Mouse (Mus musculus) layer of hippocampus, postnatal 25 days (tissue): ENCODE results near the gene Prrc2a. TPM values are rescaled to one million over a fixed set of nuclear protein-coding genes. Genes with fewer than 3 reads are reported as not detected.
"Not testable (repeated sequence)": the region's sequence is repeated elsewhere in the genome, so short reads cannot be mapped to it uniquely, and the experiment has no call there.

Experiments
- DNase-seq, 2 experiments: peaks; one replicate each; pipeline ENCODE4 v3.0.0; 2022; ENCODE audit warnings: mixed read lengths in 2 of 2, low spot score in 1 of 2; ENCODE audit errors: extremely low spot score in 1 of 2
- total RNA-seq, 2 experiments: library from RNA; stranded (reverse); gene quantifications; 2 replicates each; pipeline ENCODE4 v1.2.3; 2021

The Prrc2a gene
- total RNA-seq, 2 experiments from 2014 or later = 302 to 353 TPM

GRCm38 (mm10) chr17:35139269-35139668 is 25.4 kb downstream of the Prrc2a start:
- no peak for DNase-seq

- DNase-seq = no peak
Observed at GRCm38 (mm10) chr17:35135591-35136320, 28.9 kb downstream of the Prrc2a start.

- DNase-seq = peak; percentile 87 to 98
Observed at GRCm38 (mm10) chr17:35134801-35135590, 29.7 kb downstream of the Prrc2a start, which contains the start of gene Bag6. TSS of gene Bag6 (plus strand) at chr17:35135178.

- no peak for DNase-seq
Observed at GRCm38 (mm10) chr17:35133517-35133916, 31.2 kb downstream of the Prrc2a start.

- DNase-seq = no peak
Observed at GRCm38 (mm10) chr17:35132174-35132560, 32.5 kb downstream of the Prrc2a start.

GRCm38 (mm10) chr17:35131500-35132173 is 33.1 kb downstream of the Prrc2a start, which contains the start of gene Apom:
TSS of gene Apom (minus strand) at chr17:35132050.
- no peak for DNase-seq

GRCm38 (mm10) chr17:35131038-35131437 is 33.7 kb downstream of the Prrc2a start:
- no peak for DNase-seq

GRCm38 (mm10) chr17:35128996-35129395 is 35.7 kb downstream of the Prrc2a start:
- DNase-seq = no peak

GRCm38 (mm10) chr17:35127017-35127416 is 37.7 kb downstream of the Prrc2a start:
- no peak for DNase-seq

- DNase-seq = peak; percentile 56 to 60
Observed at GRCm38 (mm10) chr17:35126206-35126611, 38.5 kb downstream of the Prrc2a start, which contains the start of gene D17H6S53E. TSS of gene D17H6S53E (plus strand) at chr17:35126373.

- DNase-seq = no peak
Observed at GRCm38 (mm10) chr17:35125578-35125977, 39.1 kb downstream of the Prrc2a start.

- DNase-seq = no peak
Observed at GRCm38 (mm10) chr17:35125081-35125480, 39.6 kb downstream of the Prrc2a start.

- not testable (repeated sequence) for DNase-seq
Observed at GRCm38 (mm10) chr17:35124261-35124896, 40.3 kb downstream of the Prrc2a start.

GRCm38 (mm10) chr17:35123287-35123686 is 41.4 kb downstream of the Prrc2a start:
- not testable (repeated sequence) for DNase-seq

- DNase-seq = peak; percentile 47 to 60
Observed at GRCm38 (mm10) chr17:35121871-35122303, 42.8 kb downstream of the Prrc2a start, which contains the start of gene Csnk2b. TSS of gene Csnk2b (minus strand) at chr17:35122053.

GRCm38 (mm10) chr17:35121143-35121799 is 43.4 kb downstream of the Prrc2a start, which contains the start of gene Gpank1:
TSS of gene Gpank1 (plus strand) at chr17:35121455.
- peak; percentile 87 to 92 for DNase-seq

GRCm38 (mm10) chr17:35120745-35121142 is 44.0 kb downstream of the Prrc2a start:
- peak in 1 of 2 experiments; percentile 15 for DNase-seq

GRCm38 (mm10) chr17:35115046-35116019 is 49.4 kb downstream of the Prrc2a start, which contains the start of gene Ly6g5b:
TSS of gene Ly6g5b (minus strand) at chr17:35115428.
- no peak for DNase-seq
